Mouse (Mus musculus) heart, adult 2 months (tissue): ENCODE results near the gene Rabep1. TPM values are rescaled to one million over a fixed set of nuclear protein-coding genes. Genes with fewer than 3 reads are reported as not detected.

Experiments
- DNase-seq, 2 experiments: peaks; one replicate each; pipeline ENCODE4 v3.0.0; 2021
- H3K27ac ChIP-seq: fragments of 200-600 bp; 2 replicates; pipeline ENCODE4 v1.8.1; 2022
- H3K27me3 ChIP-seq: fragments of 200-500 bp; 2 replicates; pipeline ENCODE4 v1.6.1; 2012; ENCODE audit warnings: mild to moderate bottlenecking, low read length, inconsistent platforms, mixed read lengths; ENCODE audit not compliant: control insufficient read depth, insufficient read depth
- H3K36me3 ChIP-seq: fragments of 200-500 bp; 2 replicates; pipeline ENCODE4 v1.6.1; 2012; ENCODE audit warnings: low read length, inconsistent platforms; ENCODE audit not compliant: control insufficient read depth, insufficient read depth
- H3K4me1 ChIP-seq: fragments of 200-500 bp; 2 replicates; pipeline ENCODE4 v1.6.1; 2011; ENCODE audit warnings: low read length; ENCODE audit not compliant: control insufficient read depth, insufficient read depth
- H3K4me3 ChIP-seq: fragments of 200-600 bp; 2 replicates; pipeline ENCODE4 v1.8.1; 2022
- H3K79me2 ChIP-seq: fragments of 200-500 bp; replicated peaks from 2 replicates; pipeline ENCODE4 v1.6.1; 2012; ENCODE audit warnings: mild to moderate bottlenecking, inconsistent platforms, low read length, moderate library complexity, mixed read lengths; ENCODE audit not compliant: control insufficient read depth, insufficient read depth
- H3K9ac ChIP-seq: fragments of 200-500 bp; 2 replicates; pipeline ENCODE4 v1.6.1; 2012; ENCODE audit warnings: low read depth, mild to moderate bottlenecking, control low read depth, inconsistent platforms, low read length, mixed read lengths
- CTCF ChIP-seq: fragments of 200-600 bp; IDR thresholded peaks from 2 replicates; pipeline ENCODE4 v1.8.1; 2022; ENCODE audit warnings: antibody characterized with exemption, mild to moderate bottlenecking, moderate library complexity
- EP300 ChIP-seq: fragments of 200-500 bp; IDR thresholded peaks from 2 replicates; pipeline ENCODE4 v1.6.1; 2011; ENCODE audit warnings: low read depth, low read length, control low read depth; ENCODE audit not compliant: insufficient read depth
- POLR2A ChIP-seq: fragments of 200-500 bp; IDR thresholded peaks from 2 replicates; pipeline ENCODE4 v1.6.1; 2011; ENCODE audit warnings: mild to moderate bottlenecking, low read depth, low read length, control low read depth; ENCODE audit not compliant: insufficient read depth
- WGBS: fragments of 180-500 bp; shearing (Covaris S2); methylation state at CpG from one replicate; pipeline ENCODE4 v1.1.7; 2018; 5-methylcytosine and 5-hydroxymethylcytosine counted together
- intact Hi-C: fragments of 180-260 bp; cut with DNase I; formaldehyde crosslinking; loops from one replicate; pipeline ENCODE4 v1.15.1; 2025
- long read RNA-seq: library from polyadenylated mRNA; stranded (forward); transcript quantifications from one replicate; pipeline ENCODE4 v2.0.0, GENCODE M21; 2021
- polyA plus RNA-seq: library from polyadenylated mRNA; depleted of rRNA; stranded (reverse); fragments of >200 nt; gene quantifications from 2 replicates; pipeline ENCODE4 v1.2.3, GENCODE M21; 2012; rRNA removed
- total RNA-seq, 2 experiments: library from RNA; stranded (reverse); gene quantifications; 2 replicates each; pipeline ENCODE4 v1.2.3; 2021

The Rabep1 gene
- 10 to 100 TPM; 36.0 to 37.2 TPM for total RNA-seq
- polyA plus RNA-seq, result 3.7 and 7.7 TPM in 2 replicates
- long read RNA-seq, full-length matches to known transcripts, result 16 of 25 reads
- long read RNA-seq, partial matches to known transcripts, result 3 of 25 reads
- long read RNA-seq, other reads (novel, unspliced or antisense), result 6 of 25 reads

GRCm38 (mm10) chr11:70844559-70845456 is at the start of gene Rabep1:
Rabep1 (plus strand) TSS chr11:70844778.
- peaks cover 9% of the 10 kb centered on the region for H3K4me1 ChIP-seq
- no peaks in the 10 kb centered on the region for H3K27me3 ChIP-seq
- under 1% methylated on average over 75 of the region's 88 CpGs for WGBS
- H3K79me2 ChIP-seq, result peaks cover 2% of the 10 kb centered on the region
- peak within 1 kb of the TSS; percentile 96 for H3K9ac ChIP-seq
- peaks cover 7% of the 10 kb centered on the region for H3K36me3 ChIP-seq
- TF ChIP-seq CTCF (no peak), EP300 (0 out of 2 replicates have a peak, but pooled peaks have one; percentile 14), POLR2A (peak; percentile 82)
- H3K27ac ChIP-seq, result peak within 1 kb of the TSS; percentile 91
- H3K4me3 ChIP-seq, result peak within 1 kb of the TSS; percentile 91
- peak; percentile 95 for DNase-seq
- intact Hi-C loops, result no loop called here

- TF ChIP-seq CTCF, result peak; percentile 34
- TF ChIP-seq EP300, result no peak
- no peak for TF ChIP-seq POLR2A
- intact Hi-C loops, result no loop called here
- 90% methylated on average over 2 of the region's 2 CpGs for WGBS
Observed at GRCm38 (mm10) chr11:70802208-70802864, 42.2 kb upstream of the Rabep1 start.

GRCm38 (mm10) chr11:70802865-70803261 is 41.7 kb upstream of the Rabep1 start:
- Histone ChIP-seq H3K4me3 (no peak overlapping the region), H3K36me3 (no peaks in the 10 kb centered on the region), H3K27ac (peak overlapping the region; percentile 57), H3K27me3 (no peaks in the 10 kb centered on the region), H3K9ac (no peak overlapping the region), H3K4me1 (peaks cover 14% of the 10 kb centered on the region), H3K79me2 (no peaks in the 10 kb centered on the region)
- TF ChIP-seq POLR2A, result no peak
- no peak for TF ChIP-seq EP300
- no peak for TF ChIP-seq CTCF
- intact Hi-C loops, result no loop called here
- no peak for DNase-seq
- 39% methylated on average over 2 of the region's 2 CpGs for WGBS

More at GRCm38 (mm10) chr11:70802208-70802864, 42.2 kb upstream of the Rabep1 start:
- Histone ChIP-seq H3K27ac (peak overlapping the region; percentile 57), H3K4me3 (no peak overlapping the region), H3K79me2 (no peaks in the 10 kb centered on the region), H3K36me3 (no peaks in the 10 kb centered on the region), H3K27me3 (no peaks in the 10 kb centered on the region), H3K9ac (no peak overlapping the region), H3K4me1 (peaks cover 14% of the 10 kb centered on the region)
- DNase-seq, result no peak

- H3K4me3 ChIP-seq, result 0 out of 2 replicates have a peak overlapping the region, but pooled peaks have one; percentile 13
- H3K4me1 ChIP-seq, result peaks cover 14% of the 10 kb centered on the region
- no peak overlapping the region for H3K9ac ChIP-seq
- peak in 1 of 2 experiments; percentile 24 for DNase-seq
- no peaks in the 10 kb centered on the region for H3K27me3 ChIP-seq
- H3K27ac ChIP-seq, result peak overlapping the region; percentile 51
- intact Hi-C loops, result no loop called here
- no peaks in the 10 kb centered on the region for H3K36me3 ChIP-seq
- TF ChIP-seq CTCF, result no peak
- TF ChIP-seq POLR2A, result no peak
- TF ChIP-seq EP300, result no peak
- no peaks in the 10 kb centered on the region for H3K79me2 ChIP-seq
- 46% methylated on average over 6 of the region's 6 CpGs for WGBS
Observed at GRCm38 (mm10) chr11:70803711-70804200, 40.8 kb upstream of the Rabep1 start.

- Histone ChIP-seq H3K79me2 (no peaks in the 10 kb centered on the region), H3K27me3 (no peaks in the 10 kb centered on the region), H3K4me3 (no peak overlapping the region), H3K27ac (peak overlapping the region; percentile 24), H3K4me1 (peaks cover 14% of the 10 kb centered on the region), H3K9ac (no peak overlapping the region), H3K36me3 (no peaks in the 10 kb centered on the region)
- 82% methylated on average over 3 of the region's 3 CpGs for WGBS
- TF ChIP-seq CTCF, result no peak
- no peak for TF ChIP-seq EP300
- no peak for TF ChIP-seq POLR2A
- intact Hi-C loops, result no loop called here
- DNase-seq, result no peak
Observed at GRCm38 (mm10) chr11:70804395-70804794, 40.2 kb upstream of the Rabep1 start.
